Comparison of ENCODE assay signal across 27 mouse cellular contexts in the genomic region with DNA sequence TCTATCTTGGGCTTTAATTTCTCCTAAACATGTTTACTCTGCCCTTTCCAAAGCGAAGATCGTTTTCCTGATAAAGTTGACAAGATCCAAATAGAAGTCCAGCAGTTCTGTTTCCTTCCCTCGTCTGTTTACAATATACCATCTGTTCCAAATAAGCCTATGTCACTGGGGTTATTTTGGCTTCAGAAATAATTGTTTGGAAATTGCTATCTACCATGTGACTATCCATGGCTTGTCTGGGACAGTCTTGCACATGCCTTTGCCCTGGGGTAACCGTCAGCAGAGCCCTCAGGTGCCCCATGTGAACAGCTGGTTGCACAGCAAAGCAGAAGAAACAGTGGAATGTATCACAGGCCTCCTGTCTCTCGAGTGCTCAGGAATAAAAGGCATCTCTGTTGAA.
A peak's percentile ranks its signal among the peaks of the same experiment; 100 is the strongest.
DNase-seq lines count a peak whose midpoint lies in the region; ATAC-seq and TF ChIP-seq lines count a peak whose summit lies in the region.
"Had no signal": no experiment of that assay in that cellular context is flagged by ENCODE, and none has a peak within 500 bp of the region (broad histone marks: within the 10 kb centered on the region; RNA-seq: fewer than 3 reads in every experiment).

No protein-coding gene starts in this region.

- ATAC-seq in forebrain, embryonic 13.5 days = no peak
- no peak for ATAC-seq in forebrain, embryonic 15.5 days (replicated peaks)
- no peak for ATAC-seq in hindbrain, postnatal 0 days
- ATAC-seq in hindbrain, embryonic 11.5 days (ENCODE audit: low FRiP score) = no peak
- 0 out of 2 replicates have a peak, but pooled peaks have one; percentile 40 for ATAC-seq in neural tube, embryonic 13.5 days (ENCODE audit: low read depth)
- 0 out of 2 replicates have a peak, but pooled peaks have one; percentile 4 for ATAC-seq in midbrain, embryonic 16.5 days
- ATAC-seq: CD4-positive, CD25-positive, alpha-beta regulatory T cell, adult 4 months; inflammation-experienced regulatory T-cells, adult 6 months; liver, embryonic 12.5 days had no signal

- no peak for TF ChIP-seq CTCF in hindbrain, postnatal 0 days (IDR thresholded peaks at IDR 0.05; ENCODE audit: low read depth)

- no peak overlapping the region for H3K4me2 ChIP-seq in forebrain, embryonic 13.5 days
- no peak overlapping the region for H3K4me2 ChIP-seq in forebrain, embryonic 15.5 days (replicated peaks)
- no peak overlapping the region for H3K4me2 ChIP-seq in hindbrain, postnatal 0 days (ENCODE audit: low read depth, low read length)
- no peak overlapping the region for H3K4me2 ChIP-seq in hindbrain, embryonic 11.5 days (replicated peaks; ENCODE audit: low read depth, low read length)
- H3K4me2 ChIP-seq in neural tube, embryonic 13.5 days = no peak overlapping the region
- H3K4me2 ChIP-seq in midbrain, embryonic 16.5 days (ENCODE audit: low read length) = no peak overlapping the region
- H3K4me2 ChIP-seq: forebrain, embryonic 12.5 days; heart, embryonic 13.5 days; limb, embryonic 13.5 days; liver, embryonic 12.5 days; neural tube, embryonic 12.5 days had no signal

- no peak for DNase-seq in hindbrain, postnatal 0 days (ENCODE audit: low spot score)
- DNase-seq in hindbrain, embryonic 11.5 days (ENCODE audit: low spot score) = no peak
- no peak for DNase-seq in neural tube, embryonic 10.5 days (ENCODE audit: extremely low spot score, low spot score)
- no peak for DNase-seq in Muller cell, postnatal 12 days (ENCODE audit: inconsistent ontology term)
- DNase-seq: adrenal gland, postnatal 36 days; cerebellum, adult 9-10 months; gastrocnemius, postnatal 25 days; heart, adult 2 months; heart, postnatal 14 days; kidney, adult 18-20 months; kidney, postnatal 4 days; right cerebral cortex, adult 18-20 months; right cerebral cortex, postnatal 4 days; thymus, adult 18-20 months; thymus, postnatal 4 days had no signal

- no peaks in the 10 kb centered on the region for H3K9me3 ChIP-seq in forebrain, embryonic 13.5 days (replicated peaks)
- H3K9me3 ChIP-seq in forebrain, embryonic 15.5 days = no peaks in the 10 kb centered on the region
- H3K9me3 ChIP-seq in hindbrain, postnatal 0 days (ENCODE audit: low read length) = no peaks in the 10 kb centered on the region
- H3K9me3 ChIP-seq in hindbrain, embryonic 11.5 days (ENCODE audit: control insufficient read depth, low read length) = no peaks in the 10 kb centered on the region
- H3K9me3 ChIP-seq in neural tube, embryonic 13.5 days = no peaks in the 10 kb centered on the region
- no peaks in the 10 kb centered on the region for H3K9me3 ChIP-seq in midbrain, embryonic 16.5 days (replicated peaks; ENCODE audit: control insufficient read depth, low read length, poor library complexity, severe bottlenecking)
- H3K9me3 ChIP-seq: forebrain, embryonic 12.5 days; heart, embryonic 13.5 days; limb, embryonic 13.5 days; liver, embryonic 12.5 days; megakaryocyte, embryonic 14.5 days; neural tube, embryonic 12.5 days had no signal

- H3K27ac ChIP-seq in forebrain, embryonic 13.5 days = peak overlapping the region; percentile 20; the same call in 1 of the 2 replicates
- no peak overlapping the region for H3K27ac ChIP-seq in forebrain, embryonic 15.5 days (replicated peaks)
- H3K27ac ChIP-seq in hindbrain, postnatal 0 days = 0 out of 2 replicates have a peak overlapping the region, but pooled peaks have one; percentile 38
- H3K27ac ChIP-seq in hindbrain, embryonic 11.5 days (ENCODE audit: low read depth, low read length) = no peak overlapping the region
- H3K27ac ChIP-seq in neural tube, embryonic 13.5 days (replicated peaks) = peak overlapping the region; percentile 62
- H3K27ac ChIP-seq in midbrain, embryonic 16.5 days (ENCODE audit: low read length) = no peak overlapping the region
- H3K27ac ChIP-seq: forebrain, embryonic 12.5 days; heart, adult 2 months; heart, embryonic 13.5 days; limb, embryonic 13.5 days; liver, embryonic 12.5 days; neural tube, embryonic 12.5 days had no signal

- no peaks in the 10 kb centered on the region for H3K36me3 ChIP-seq in forebrain, embryonic 13.5 days (ENCODE audit: poor library complexity, severe bottlenecking)
- no peaks in the 10 kb centered on the region for H3K36me3 ChIP-seq in forebrain, embryonic 15.5 days
- H3K36me3 ChIP-seq in hindbrain, postnatal 0 days (ENCODE audit: insufficient read depth, low read length) = no peaks in the 10 kb centered on the region
- no peaks in the 10 kb centered on the region for H3K36me3 ChIP-seq in hindbrain, embryonic 11.5 days (ENCODE audit: control insufficient read depth, insufficient read depth, low read length)
- H3K36me3 ChIP-seq in neural tube, embryonic 13.5 days = no peaks in the 10 kb centered on the region
- no peaks in the 10 kb centered on the region for H3K36me3 ChIP-seq in midbrain, embryonic 16.5 days (ENCODE audit: control insufficient read depth, insufficient read depth, low read length)
- H3K36me3 ChIP-seq: forebrain, embryonic 12.5 days; heart, embryonic 13.5 days; liver, embryonic 12.5 days; neural tube, embryonic 12.5 days had no signal

- H3K4me3 ChIP-seq in forebrain, embryonic 13.5 days = no peak overlapping the region
- H3K4me3 ChIP-seq in forebrain, embryonic 15.5 days = no peak overlapping the region
- H3K4me3 ChIP-seq in hindbrain, postnatal 0 days (ENCODE audit: low read length) = no peak overlapping the region
- H3K4me3 ChIP-seq in hindbrain, embryonic 11.5 days (ENCODE audit: low read depth, low read length) = no peak overlapping the region
- H3K4me3 ChIP-seq in neural tube, embryonic 13.5 days = no peak overlapping the region
- H3K4me3 ChIP-seq in midbrain, embryonic 16.5 days (ENCODE audit: low read depth, low read length) = no peak overlapping the region
- H3K4me3 ChIP-seq: forebrain, embryonic 12.5 days; heart, adult 2 months; heart, embryonic 13.5 days; limb, embryonic 13.5 days; liver, embryonic 12.5 days; megakaryocyte, embryonic 14.5 days; neural tube, embryonic 12.5 days had no signal

- peaks cover 9% of the 10 kb centered on the region for H3K4me1 ChIP-seq in forebrain, embryonic 13.5 days
- 0 out of 2 replicates have a peak, but pooled peaks cover 6% of the 10 kb centered on the region for H3K4me1 ChIP-seq in forebrain, embryonic 15.5 days
- peaks cover 10% of the 10 kb centered on the region; the same call in 1 of the 2 replicates for H3K4me1 ChIP-seq in hindbrain, postnatal 0 days (ENCODE audit: insufficient read depth, low read length)
- no peaks in the 10 kb centered on the region for H3K4me1 ChIP-seq in hindbrain, embryonic 11.5 days (replicated peaks; ENCODE audit: control insufficient read depth, insufficient read depth, low read length)
- H3K4me1 ChIP-seq in neural tube, embryonic 13.5 days (replicated peaks) = peaks cover 27% of the 10 kb centered on the region
- H3K4me1 ChIP-seq in midbrain, embryonic 16.5 days (ENCODE audit: control insufficient read depth, insufficient read depth, low read length) = peaks cover 3% of the 10 kb centered on the region; the same call in 1 of the 2 replicates
- H3K4me1 ChIP-seq: liver, embryonic 12.5 days had no signal

- 63% methylated on average over 5 of the region's 5 CpGs for WGBS in forebrain, embryonic 13.5 days
- 54% methylated on average over 5 of the region's 5 CpGs for WGBS in forebrain, embryonic 15.5 days
- 50% methylated on average over 5 of the region's 5 CpGs for WGBS in hindbrain, postnatal 0 days
- WGBS in hindbrain, embryonic 11.5 days = 63% methylated on average over 5 of the region's 5 CpGs
- WGBS in neural tube, embryonic 13.5 days = 59% methylated on average over 5 of the region's 5 CpGs
- 66% methylated on average over 5 of the region's 5 CpGs for WGBS in midbrain, embryonic 16.5 days

- H3K9ac ChIP-seq in forebrain, embryonic 13.5 days = no peak overlapping the region
- H3K9ac ChIP-seq in forebrain, embryonic 15.5 days (replicated peaks) = no peak overlapping the region
- no peak overlapping the region for H3K9ac ChIP-seq in hindbrain, postnatal 0 days (replicated peaks; ENCODE audit: low read length)
- H3K9ac ChIP-seq in hindbrain, embryonic 11.5 days (ENCODE audit: low read depth, low read length) = no peak overlapping the region
- H3K9ac ChIP-seq in neural tube, embryonic 13.5 days = no peak overlapping the region
- no peak overlapping the region for H3K9ac ChIP-seq in midbrain, embryonic 16.5 days (ENCODE audit: low read depth, low read length)
- H3K9ac ChIP-seq: forebrain, embryonic 12.5 days; heart, embryonic 13.5 days; limb, embryonic 13.5 days; liver, embryonic 12.5 days; neural tube, embryonic 12.5 days had no signal

- H3K27me3 ChIP-seq in forebrain, embryonic 13.5 days = no peaks in the 10 kb centered on the region
- no peaks in the 10 kb centered on the region for H3K27me3 ChIP-seq in forebrain, embryonic 15.5 days
- H3K27me3 ChIP-seq in hindbrain, postnatal 0 days (ENCODE audit: insufficient read depth, low read length) = no peaks in the 10 kb centered on the region
- H3K27me3 ChIP-seq in hindbrain, embryonic 11.5 days (ENCODE audit: control insufficient read depth, insufficient read depth, low read length) = no peaks in the 10 kb centered on the region
- no peaks in the 10 kb centered on the region for H3K27me3 ChIP-seq in neural tube, embryonic 13.5 days
- no peaks in the 10 kb centered on the region for H3K27me3 ChIP-seq in midbrain, embryonic 16.5 days (ENCODE audit: control insufficient read depth, insufficient read depth, low read depth, low read length)
- H3K27me3 ChIP-seq: forebrain, embryonic 12.5 days; heart, embryonic 13.5 days; limb, embryonic 13.5 days; neural tube, embryonic 12.5 days had no signal

Comparison
In these comparisons a context has a peak if more than half of its experiments do, and no peak if none do; other contexts are left out.
1. H3K27ac ChIP-seq: peak in forebrain, embryonic 13.5 days (single experiment), hindbrain, postnatal 0 days (single experiment) and neural tube, embryonic 13.5 days (single experiment); none in forebrain, embryonic 15.5 days (single experiment), hindbrain, embryonic 11.5 days (single experiment) and midbrain, embryonic 16.5 days (single experiment).
2. ATAC-seq: peak in neural tube, embryonic 13.5 days (single experiment) and midbrain, embryonic 16.5 days (single experiment); none in forebrain, embryonic 13.5 days (single experiment), forebrain, embryonic 15.5 days (single experiment), hindbrain, postnatal 0 days (single experiment) and hindbrain, embryonic 11.5 days (single experiment).